ENCODE assay signal across 1 mouse cellular context in the genomic region with DNA sequence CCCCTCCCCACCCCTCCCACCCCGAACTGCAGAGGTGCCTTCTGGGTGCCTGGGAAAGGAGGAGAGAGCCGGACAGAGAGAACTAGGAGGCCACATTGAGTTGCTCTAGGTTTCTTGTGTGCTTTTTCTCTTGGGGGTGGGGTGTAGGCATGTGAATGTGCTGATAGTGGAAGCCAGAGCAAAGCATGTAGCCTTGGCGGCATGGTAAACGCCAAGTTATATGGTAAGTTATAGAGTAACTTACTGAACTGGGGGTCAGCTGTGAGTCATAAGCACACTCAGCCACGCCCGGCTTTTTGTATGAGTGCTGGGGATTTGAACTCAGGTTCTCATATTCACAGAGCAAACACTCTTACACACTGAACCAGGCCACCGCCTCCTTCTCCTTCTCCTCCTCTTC.
A peak's percentile ranks its signal among the peaks of the same experiment; 100 is the strongest.
TF ChIP-seq lines count a peak whose summit lies in the region.

No protein-coding gene starts in this region.

TF ChIP-seq in MEL, 35 proteins besides CTCF, POLR2A, EP300 and RAD21:
- TF ChIP-seq MXI1 (IDR thresholded peaks at IDR 0.05; ENCODE audit: low read depth, low read length) (0 out of 2 replicates have a peak, but pooled peaks have one; percentile 8), TAL1 (IDR thresholded peaks at IDR 0.05; ENCODE audit: low read length) (no peak), CHD2 (IDR thresholded peaks at IDR 0.05; ENCODE audit: low read length) (no peak), GATA1 (IDR thresholded peaks at IDR 0.05; ENCODE audit: low read depth, low read length) (0 out of 2 replicates have a peak, but pooled peaks have one; percentile 25)
TF ChIP-seq in MEL: peak in this region for 2.
